Mouse (Mus musculus) gastrocnemius, adult 8-10 months (tissue): ENCODE measurements around the gene Lrp3. TPM values are rescaled to one million over a fixed set of nuclear protein-coding genes. Genes with fewer than 3 reads are reported as not detected.
A peak's percentile ranks its signal among the peaks of the same experiment; 100 is the strongest.
"Not testable (repeated sequence)": the region's sequence is repeated elsewhere in the genome, so short reads cannot be mapped to it uniquely, and the experiment has no call there.

Experiments
- DNase-seq, 2 experiments: peaks; one replicate each; pipeline ENCODE4 v3.0.0; 2022; ENCODE audit warnings: low spot score in 2 of 2
- total RNA-seq, 4 experiments: library from RNA; stranded (reverse); gene quantifications; 2 replicates each; pipeline ENCODE4 v1.2.4; 2022

The Lrp3 gene
- total RNA-seq, result 1 to 10 TPM; 5.0 to 6.0 (median 5.3) TPM

DNA sequence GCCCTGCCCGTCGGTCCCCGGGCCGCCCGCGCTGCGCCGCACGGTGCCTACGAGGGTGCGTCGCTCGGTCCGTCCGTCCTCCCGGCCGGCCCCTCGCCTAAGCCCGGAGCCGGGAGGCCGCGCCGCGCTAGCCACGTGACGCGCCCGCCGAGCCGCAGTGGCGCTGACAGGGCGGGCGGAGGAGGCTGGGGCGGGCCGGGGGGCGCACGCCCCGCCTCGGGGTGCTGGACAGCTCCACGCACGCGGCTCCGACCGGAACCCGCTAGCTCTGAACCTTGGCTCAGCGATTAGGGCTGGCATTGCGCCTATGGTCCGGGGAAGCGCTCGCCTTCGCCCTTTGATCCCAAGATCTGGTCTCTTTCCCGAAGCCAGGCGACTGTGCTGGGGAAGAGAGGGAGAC lies at the start of gene Lrp3:
Lrp3 (minus strand) TSS at position 274 of the 400 bp plus-strand sequence.
- peak; percentile 19 to 59 for DNase-seq

- peak in 1 of 2 experiments; percentile 19 for DNase-seq
Measured at GRCm38 (mm10) chr7:35264746-35265145, 49.4 kb upstream of the Lrp3 start.

DNA sequence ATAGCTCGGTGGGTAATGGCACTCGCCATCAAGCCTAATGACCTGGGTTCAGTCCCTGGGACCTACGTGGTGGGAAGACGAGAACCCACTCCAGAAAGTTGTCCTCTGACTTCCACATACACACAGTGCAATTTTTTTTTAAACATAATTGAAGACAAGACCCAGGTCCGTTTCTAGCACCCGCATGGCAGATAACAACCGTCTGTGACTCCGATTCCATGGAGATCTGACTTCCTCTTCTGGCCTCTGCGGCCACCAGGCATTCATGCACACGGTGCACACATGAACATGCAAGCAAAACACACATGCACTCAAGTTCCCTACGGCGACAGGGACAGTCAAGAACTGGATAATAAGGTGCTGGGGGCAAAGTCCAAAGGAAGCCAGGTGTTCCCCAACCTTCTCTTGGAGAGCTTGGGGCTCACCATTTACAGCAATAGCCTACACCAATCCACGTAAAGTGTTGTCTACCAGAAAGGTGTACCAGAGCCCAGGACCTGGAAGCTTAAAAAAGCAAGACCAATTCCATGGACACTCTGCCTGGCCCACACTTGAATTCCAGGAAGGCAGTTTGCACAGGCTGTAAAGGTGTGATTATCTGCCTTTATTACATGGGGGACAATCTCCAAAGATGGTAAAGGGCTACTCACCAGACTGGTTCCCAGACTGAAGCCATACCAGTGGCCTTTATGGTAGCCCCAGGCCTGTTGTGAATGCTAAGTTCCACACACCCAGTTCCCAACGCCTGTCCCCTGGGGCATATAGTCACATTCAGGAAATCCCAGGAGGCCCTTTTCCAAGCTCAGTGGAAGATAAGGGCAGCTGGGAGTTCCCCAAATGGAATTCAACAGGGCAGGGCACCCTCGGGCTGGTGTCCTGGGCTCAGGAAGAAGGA lies 48.5 kb upstream of the Lrp3 start:
- DNase-seq, result no peak

- DNase-seq, result no peak
Measured at GRCm38 (mm10) chr7:35259384-35259783, 44.1 kb upstream of the Lrp3 start.

GRCm38 (mm10) chr7:35258294-35258693 lies 43.0 kb upstream of the Lrp3 start:
- no peak for DNase-seq

GRCm38 (mm10) chr7:35252041-35252558 lies 36.8 kb upstream of the Lrp3 start:
- DNase-seq, result no peak

DNA sequence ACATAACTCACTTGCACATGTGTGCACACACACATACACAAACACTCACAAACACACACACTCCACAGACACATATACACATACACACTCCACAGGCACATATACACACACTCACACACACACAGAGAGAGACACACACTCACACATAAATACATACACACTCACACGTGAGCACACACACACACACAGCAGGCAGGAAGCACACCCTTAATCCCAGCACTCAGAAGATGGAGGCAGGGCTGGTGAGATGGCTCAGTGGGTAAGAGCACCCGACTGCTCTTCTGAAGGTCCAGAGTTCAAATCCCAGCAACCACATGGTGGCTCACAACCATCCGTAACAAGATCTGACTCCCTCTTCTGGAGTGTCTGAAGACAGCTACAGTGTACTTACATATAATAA lies 22.6 kb upstream of the Lrp3 start:
- DNase-seq, result not testable (repeated sequence)

DNA sequence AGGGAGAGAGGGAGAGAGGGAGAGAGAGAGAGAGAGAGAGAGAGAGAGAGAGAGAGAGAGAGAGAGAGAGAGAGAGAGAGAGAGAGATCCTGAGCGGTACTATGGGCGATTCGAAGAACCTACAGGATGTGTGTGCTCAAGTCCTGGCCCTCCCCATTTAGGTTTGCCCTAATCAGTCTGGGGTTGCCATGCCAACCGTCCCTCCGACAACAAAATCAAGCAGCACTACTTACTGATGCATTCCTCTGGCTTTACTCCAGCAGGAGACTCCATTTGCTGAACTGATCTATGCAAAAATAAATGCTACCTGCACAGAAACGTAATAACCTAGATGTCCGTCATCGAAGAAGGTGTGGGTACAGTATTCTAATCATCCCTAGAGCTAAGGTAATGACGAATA lies 20.0 kb upstream of the Lrp3 start:
- peak in 1 of 2 experiments; percentile 25 for DNase-seq

- DNase-seq, result peak; percentile 95
Measured at GRCm38 (mm10) chr7:35234361-35235245, 19.3 kb upstream of the Lrp3 start.

DNA sequence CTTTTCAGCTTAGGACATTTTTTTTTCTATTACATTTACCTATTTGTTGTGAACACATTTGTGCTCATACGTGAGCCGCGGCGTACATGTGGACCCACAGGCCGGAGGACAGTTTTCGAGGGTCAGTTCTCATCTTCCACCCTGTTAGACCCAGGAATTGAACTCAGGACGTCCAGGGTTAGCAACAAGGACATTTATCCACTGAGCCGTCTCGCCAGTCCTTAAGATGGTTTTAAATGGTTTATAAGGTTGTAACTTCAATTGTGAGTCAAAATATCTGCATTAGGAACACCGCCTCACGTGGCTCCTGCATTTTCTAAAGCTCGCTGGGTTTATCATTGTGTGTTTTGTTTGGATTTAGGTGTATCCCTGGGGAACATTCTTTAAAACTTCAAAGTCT lies 18.6 kb upstream of the Lrp3 start:
- no peak for DNase-seq

- no peak for DNase-seq
Measured at GRCm38 (mm10) chr7:35232796-35233455, 17.6 kb upstream of the Lrp3 start.

- DNase-seq, result no peak
Measured at GRCm38 (mm10) chr7:35230333-35230732, 15.0 kb upstream of the Lrp3 start.

DNA sequence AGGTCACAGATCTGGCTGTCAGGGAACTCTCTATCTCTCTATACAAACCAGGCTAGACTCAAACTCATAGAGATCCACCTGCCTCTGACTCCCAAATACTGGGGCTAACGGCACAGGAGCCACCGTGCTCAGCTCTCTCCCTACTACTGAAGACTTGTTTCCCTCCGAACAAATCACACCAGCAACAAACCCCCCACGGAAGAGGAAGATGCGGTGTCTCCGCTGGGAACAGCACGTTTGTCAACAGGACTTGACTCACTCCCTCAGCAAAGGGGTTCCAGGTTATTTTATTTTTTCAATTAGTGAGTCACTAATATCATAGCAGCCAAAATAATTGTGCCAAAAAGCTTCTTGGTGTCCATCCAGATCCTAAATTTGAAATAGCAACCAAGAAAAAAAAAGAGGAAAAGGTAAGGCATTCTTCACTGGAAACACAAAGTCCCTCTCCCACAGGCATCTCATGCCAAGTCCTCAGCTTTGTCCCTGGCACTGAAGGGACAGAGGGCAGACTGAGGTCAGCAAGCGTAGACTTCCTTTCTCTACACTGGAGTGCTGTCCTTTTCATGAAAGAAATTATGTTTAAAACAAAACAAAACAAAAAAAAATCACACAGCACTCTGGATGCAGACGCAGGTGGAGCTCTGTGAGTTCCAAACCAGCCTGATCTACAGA lies 5.5 kb upstream of the Lrp3 start:
- no peak for DNase-seq

DNA sequence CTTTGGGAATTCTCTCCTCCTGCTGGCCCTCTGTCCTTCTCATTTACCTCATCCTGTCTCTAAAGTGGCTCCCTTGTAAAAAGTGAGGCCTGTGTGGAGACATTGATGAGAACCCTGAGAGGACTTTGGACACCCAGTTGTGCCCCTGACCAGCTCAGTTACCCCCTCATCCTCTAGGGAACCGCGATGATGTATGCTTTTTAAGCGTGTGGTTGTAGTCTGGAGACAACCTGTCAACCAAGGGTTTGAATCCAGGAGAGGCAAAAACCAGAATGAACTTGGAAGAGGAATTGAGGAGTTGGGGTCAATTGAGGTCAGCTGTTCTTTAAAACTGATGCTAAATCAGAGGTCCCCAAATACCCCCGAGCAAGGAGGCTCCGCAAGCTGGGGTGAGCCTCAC lies 433 bp upstream of the Lrp3 start:
- no peak for DNase-seq

GRCm38 (mm10) chr7:35214442-35215222 lies 666 bp downstream of the Lrp3 start:
- no peak for DNase-seq

GRCm38 (mm10) chr7:35211791-35212190 lies 3.5 kb downstream of the Lrp3 start:
- DNase-seq, result no peak

DNA sequence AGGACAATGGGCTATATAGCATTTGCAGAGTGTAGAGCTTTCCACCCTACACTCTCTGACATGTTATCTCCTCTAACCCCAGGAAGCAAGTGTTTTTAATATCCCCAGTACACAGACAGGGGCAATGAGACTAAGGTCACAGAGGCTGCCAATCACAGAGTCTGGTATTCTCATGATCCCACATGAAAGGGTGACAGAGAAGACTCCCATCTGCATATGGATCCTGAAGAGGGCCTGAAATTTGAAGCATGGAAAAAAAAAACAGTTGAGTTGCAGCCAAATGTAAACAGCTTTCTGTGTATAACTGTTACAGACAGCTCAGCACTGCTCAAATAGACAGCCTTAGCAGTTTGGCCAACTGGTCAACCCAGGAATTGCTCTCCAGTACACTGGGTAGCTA lies 15.5 kb downstream of the Lrp3 start:
- no peak for DNase-seq

DNA sequence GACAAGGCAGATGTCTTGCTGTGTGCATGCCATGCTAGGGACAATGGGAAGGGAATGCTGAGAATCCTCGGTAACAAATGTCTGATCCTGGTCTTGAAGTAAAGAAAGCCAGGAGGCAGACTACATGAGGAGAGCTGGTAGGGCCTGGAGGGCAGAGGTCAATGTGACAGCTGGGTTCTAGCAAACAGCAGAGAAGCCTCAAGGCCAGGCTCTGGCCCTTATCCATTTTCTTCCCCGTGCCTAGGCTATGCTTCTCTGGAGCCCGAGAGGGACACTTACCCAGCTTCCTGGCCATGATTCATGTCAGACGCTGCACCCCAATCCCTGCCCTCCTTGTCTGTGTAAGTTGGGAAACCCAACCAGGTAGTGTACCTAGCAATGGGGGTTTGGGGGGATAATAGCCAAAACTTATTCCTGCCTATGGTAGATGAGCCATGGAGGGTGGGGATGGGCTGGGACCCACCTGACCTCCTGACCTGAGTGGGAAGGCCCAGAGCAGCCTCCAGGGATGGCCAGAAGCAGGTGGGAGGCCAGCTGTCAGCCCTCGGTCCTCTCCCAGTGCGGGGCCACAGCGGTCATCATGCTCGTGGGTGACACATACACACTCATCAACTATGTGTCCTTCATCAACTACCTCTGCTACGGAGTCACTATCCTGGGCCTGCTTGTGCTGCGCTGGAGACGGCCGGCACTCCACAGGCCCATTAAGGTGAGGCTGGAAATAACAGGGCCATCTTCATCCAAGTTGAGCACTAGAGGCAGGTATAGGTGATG lies 16.1 kb downstream of the Lrp3 start:
- no peak for DNase-seq

- DNase-seq, result no peak
Measured at GRCm38 (mm10) chr7:35197022-35197421, 18.3 kb downstream of the Lrp3 start.
